In the genomic region with DNA sequence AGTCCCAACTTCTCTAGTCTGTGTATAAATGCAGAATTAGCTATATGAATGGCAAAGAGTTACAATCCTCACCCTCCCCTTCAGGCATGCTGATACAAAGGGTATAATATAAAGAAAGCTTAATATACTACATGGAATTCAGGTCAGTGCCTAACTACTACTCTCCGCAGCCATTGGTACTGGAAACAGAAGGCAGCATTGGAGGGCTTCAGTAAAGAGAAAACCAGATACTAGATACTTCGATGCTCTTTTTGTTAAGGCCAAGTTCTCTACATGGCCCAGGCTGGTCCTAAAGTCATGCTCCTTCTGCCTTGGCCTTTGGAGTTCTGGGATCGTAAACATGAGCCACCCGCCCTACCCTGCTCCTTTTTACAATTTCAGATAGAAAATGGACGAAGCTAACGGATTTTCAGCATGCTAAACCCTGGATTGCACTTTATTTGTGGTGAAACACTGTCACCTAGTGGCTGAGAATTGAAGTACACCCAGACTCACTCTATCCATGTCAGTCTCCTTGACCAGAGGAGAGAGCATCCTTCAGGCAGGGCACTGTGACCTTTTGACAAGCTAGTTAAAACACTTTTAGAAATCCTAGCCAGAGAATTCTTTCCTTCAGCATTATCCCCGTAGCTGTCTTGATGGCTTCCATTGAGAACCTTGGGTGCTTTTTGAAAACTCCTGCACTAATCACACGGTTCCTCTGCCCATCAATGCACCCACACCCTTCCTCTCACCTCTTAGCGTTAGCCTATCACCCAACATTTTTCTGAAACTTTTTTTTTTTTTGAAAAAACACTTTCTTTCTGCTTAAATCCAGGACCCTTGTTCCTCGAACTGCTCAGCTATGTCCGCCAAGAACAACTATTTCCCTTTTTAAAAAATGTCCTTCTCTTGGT, we compare ENCODE assay signal across 8 mouse cellular contexts. TPM values are rescaled to one million over a fixed set of nuclear protein-coding genes. Genes with fewer than 3 reads are reported as not detected.
DNase-seq lines count a peak whose midpoint lies in the region; ATAC-seq and TF ChIP-seq lines count a peak whose summit lies in the region.

No protein-coding gene starts in this region.

- no peaks in the 10 kb centered on the region for H3K36me3 ChIP-seq in hindbrain, embryonic 13.5 days
- H3K36me3 ChIP-seq in lung, postnatal 0 days (ENCODE audit: insufficient read depth, low read length): no peaks in the 10 kb centered on the region

- no peaks in the 10 kb centered on the region; the same call in 1 of the 2 replicates for H3K4me1 ChIP-seq in hindbrain, embryonic 13.5 days (replicated peaks)
- H3K4me1 ChIP-seq in lung, postnatal 0 days (ENCODE audit: insufficient read depth, low read depth, low read length): no peaks in the 10 kb centered on the region

- DNase-seq in Patski (ENCODE audit: low read depth, low spot score): no peak
- peak; percentile 82 for DNase-seq in cerebellum, adult 9-10 months
- DNase-seq in frontal cortex, adult 2 months (ENCODE audit: extremely low spot score in 1 of 2, low spot score in 1 of 2): peak; percentile 68 to 95
- peak; percentile 90 to 91 for DNase-seq in layer of hippocampus, postnatal 10 days (ENCODE audit: low spot score in 2 of 2)
- DNase-seq in lung, postnatal 0 days (ENCODE audit: low spot score): peak; percentile 79
- peak; percentile 61 for DNase-seq in retina, adult 2 months (ENCODE audit: low read depth, low spot score)
- DNase-seq in thymus, postnatal 4 days: peak; percentile 74

- peak; percentile 79 for TF ChIP-seq CTCF in Patski (IDR thresholded peaks at IDR 0.05)
- peak; percentile 99 for TF ChIP-seq CTCF in lung, postnatal 0 days (IDR thresholded peaks at IDR 0.05)

- POLR2A ChIA-PET in Patski (lab: Charles Lee): no interaction called here

- H3K27me3 ChIP-seq in Patski: no peaks in the 10 kb centered on the region
- no peaks in the 10 kb centered on the region for H3K27me3 ChIP-seq in hindbrain, embryonic 13.5 days
- no peaks in the 10 kb centered on the region for H3K27me3 ChIP-seq in lung, postnatal 0 days (replicated peaks; ENCODE audit: insufficient read depth, low read length)

- no peak for TF ChIP-seq EP300 in lung, postnatal 0 days (IDR thresholded peaks at IDR 0.05)

- peak overlapping the region; percentile 49 for H3K4me2 ChIP-seq in hindbrain, embryonic 13.5 days
- H3K4me2 ChIP-seq in lung, postnatal 0 days (replicated peaks; ENCODE audit: low read depth, low read length): no peak overlapping the region

- 49% methylated on average over 11 of the region's 11 CpGs for WGBS in hindbrain, embryonic 13.5 days
- WGBS in lung, postnatal 0 days: 45% methylated on average over 11 of the region's 11 CpGs

- H3K27ac ChIP-seq in hindbrain, embryonic 13.5 days: no peak overlapping the region
- H3K27ac ChIP-seq in lung, postnatal 0 days (ENCODE audit: low read length): no peak overlapping the region

- peak; percentile 73 for ATAC-seq in Patski
- ATAC-seq in hindbrain, embryonic 13.5 days (ENCODE audit: low FRiP score): peak; percentile 83
- peak; percentile 54 for ATAC-seq in lung, postnatal 0 days

- CTCF ChIA-PET in Patski (lab: Charles Lee): interaction anchor here (0.9 to 1.8 kb wide), 14 partner anchors 12 to 1300 kb away, joined by 3 to 16 read pairs (median 4); no protein-coding TSS in a partner anchor

- in situ Hi-C loops in Patski (cut with MboI; ENCODE audit: low pct_unique_long_range_greater_than_20kb): loop anchor here (10.0 kb wide), 1 partner anchor 1293 kb away; no protein-coding TSS in a partner anchor

- H3K9me3 ChIP-seq in hindbrain, embryonic 13.5 days: no peaks in the 10 kb centered on the region
- H3K9me3 ChIP-seq in lung, postnatal 0 days (ENCODE audit: low read length): no peaks in the 10 kb centered on the region

- H3K9ac ChIP-seq in hindbrain, embryonic 13.5 days: 0 out of 2 replicates have a peak overlapping the region, but pooled peaks have one; percentile 58
- no peak overlapping the region for H3K9ac ChIP-seq in lung, postnatal 0 days (replicated peaks; ENCODE audit: low read depth)

- H3K4me3 ChIP-seq in hindbrain, embryonic 13.5 days: no peak overlapping the region
- no peak overlapping the region for H3K4me3 ChIP-seq in lung, postnatal 0 days (ENCODE audit: low read depth, low read length)

RNA-seq across cellular contexts. Expression of a gene that starts 51.5 kb away (rescaled TPM):
- 2.7 TPM for polyA plus RNA-seq in Patski (2021)
- polyA plus RNA-seq in frontal cortex, adult 2 months (2012; rRNA removed): 1.4 and 1.7 TPM in 2 replicates
- 0.41 and 0.55 TPM in 2 replicates for polyA plus RNA-seq in hindbrain, embryonic 13.5 days (2015; fragmentation: Nextera tagmentation; extraction: Ambion mirVana)
- total RNA-seq in layer of hippocampus, postnatal 10 days (2021): 1 to 10 TPM in 1 of 2 experiments, under 1 TPM in 1; 0.87 to 1.5 TPM
- 232 and 257 TPM in 2 replicates for polyA plus RNA-seq in lung, postnatal 0 days (2015; fragmentation: Nextera tagmentation; extraction: Ambion mirVana)

RNA-seq across cellular contexts. Expression of a gene that starts 51.5 kb away (rescaled TPM):
- 26.3 TPM for polyA plus RNA-seq in Patski (2021)
- 34.6 and 36.8 TPM in 2 replicates for polyA plus RNA-seq in frontal cortex, adult 2 months (2012; rRNA removed)
- 13.8 and 15.9 TPM in 2 replicates for polyA plus RNA-seq in hindbrain, embryonic 13.5 days (2015; fragmentation: Nextera tagmentation; extraction: Ambion mirVana)
- 10 to 100 TPM; 86.3 to 93.5 TPM for total RNA-seq in layer of hippocampus, postnatal 10 days (2021)
- 9.9 and 10.2 TPM in 2 replicates for polyA plus RNA-seq in lung, postnatal 0 days (2015; fragmentation: Nextera tagmentation; extraction: Ambion mirVana)

Comparison
In these comparisons a context has a peak if more than half of its experiments do, and no peak if none do; other contexts are left out.
1. RNA of a gene that starts 51.5 kb away (polyA plus RNA-seq): 232 to 257 TPM in lung, postnatal 0 days; 2.7 TPM in Patski (single experiment), 1.4 to 1.7 TPM in frontal cortex, adult 2 months and 0.41 to 0.55 TPM in hindbrain, embryonic 13.5 days; every median in the first group is over 10 times any median in the second.
2. Peak in every context shown above with its lines, with median percentiles within 50 percentile points of each other: ATAC-seq.